Mouse (Mus musculus) Muller cell, postnatal 12 days (primary cell): ENCODE measurements around the gene Hk3.

Source experiments
- DNase-seq: peaks from one replicate; pipeline ENCODE4 v3.0.0-alpha.2; 2015; ENCODE audit errors: inconsistent ontology term

Hk3 gene

DNA sequence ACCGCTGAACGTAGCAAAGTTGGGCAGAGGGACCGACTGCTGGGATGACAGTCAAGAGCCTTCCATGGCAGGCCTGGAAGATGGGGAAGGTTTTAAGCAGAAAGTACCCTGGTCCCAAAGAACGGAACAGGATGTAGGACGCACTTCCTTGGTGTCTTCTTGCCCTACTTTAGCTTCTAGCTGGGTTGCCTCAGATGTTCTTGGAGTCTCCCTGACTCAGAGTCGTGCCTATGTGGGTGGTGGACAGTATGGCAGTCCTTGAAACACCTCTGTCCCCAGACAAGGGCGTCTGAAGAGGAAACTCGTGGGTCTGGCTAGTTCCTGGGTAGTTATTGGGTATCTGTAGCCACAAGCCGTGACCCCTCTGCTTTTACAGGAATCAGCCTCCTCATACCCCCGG lies 19.1 kb downstream of the Hk3 start:
- no peak for DNase-seq

DNA sequence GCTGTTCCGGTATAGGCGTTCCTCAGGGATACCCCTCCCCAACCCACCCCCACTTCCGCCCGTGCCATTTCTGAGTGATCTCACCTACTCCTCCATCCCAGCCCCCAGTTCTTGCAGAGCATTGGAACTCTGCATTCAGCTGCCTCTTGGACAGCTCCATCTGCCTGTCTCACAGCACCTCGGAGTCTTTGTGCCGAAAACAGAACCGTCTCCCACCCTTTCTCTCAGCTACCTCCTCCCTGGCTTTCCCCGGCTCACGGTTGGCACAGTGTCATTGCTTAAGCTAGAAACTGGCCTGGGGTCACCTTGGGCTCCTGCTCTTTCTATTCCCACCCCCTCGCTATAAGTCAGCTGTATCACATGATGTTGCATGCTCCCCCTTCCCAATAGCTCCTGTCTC lies 20.8 kb downstream of the Hk3 start:
- no peak for DNase-seq

DNA sequence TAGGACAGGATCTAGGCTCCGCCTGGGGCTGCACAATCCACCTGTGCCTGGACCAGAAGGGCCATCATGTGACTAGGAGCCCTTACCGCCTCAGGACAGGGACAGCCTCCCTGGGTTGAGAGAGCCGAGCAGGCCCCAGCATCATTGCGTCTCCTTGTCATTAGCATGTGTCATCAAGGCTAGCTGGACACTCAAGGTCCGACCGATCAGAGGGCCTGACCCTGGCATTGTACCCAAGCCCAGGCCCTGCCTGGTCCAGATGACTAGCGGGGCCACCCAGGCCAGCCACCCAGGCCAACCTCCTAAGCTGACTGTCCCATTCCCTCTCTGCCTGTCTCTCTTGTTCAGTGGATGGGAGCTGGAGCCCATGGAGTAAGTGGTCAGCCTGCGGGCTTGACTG lies 23.6 kb downstream of the Hk3 start:
- no peak for DNase-seq

DNA sequence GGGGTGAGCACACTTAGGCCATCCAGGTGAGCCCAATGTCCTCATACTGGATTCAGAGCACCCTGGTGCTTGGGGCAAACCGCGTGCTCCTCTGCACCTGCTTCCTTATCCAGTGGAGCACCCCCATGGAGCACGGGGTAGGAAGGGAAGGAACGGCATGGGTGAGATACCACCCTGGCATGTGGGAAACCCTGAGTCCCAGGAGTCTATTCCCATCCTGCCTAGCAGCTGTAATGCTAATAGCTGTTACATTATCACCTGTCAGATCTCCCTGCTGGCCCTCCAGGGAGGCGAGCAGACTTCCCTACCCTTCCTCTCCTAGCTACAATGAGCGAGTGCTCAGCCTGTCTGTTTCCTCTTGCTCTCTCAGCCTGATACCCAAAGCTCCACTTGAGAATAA lies 26.0 kb downstream of the Hk3 start:
- DNase-seq = no peak

DNA sequence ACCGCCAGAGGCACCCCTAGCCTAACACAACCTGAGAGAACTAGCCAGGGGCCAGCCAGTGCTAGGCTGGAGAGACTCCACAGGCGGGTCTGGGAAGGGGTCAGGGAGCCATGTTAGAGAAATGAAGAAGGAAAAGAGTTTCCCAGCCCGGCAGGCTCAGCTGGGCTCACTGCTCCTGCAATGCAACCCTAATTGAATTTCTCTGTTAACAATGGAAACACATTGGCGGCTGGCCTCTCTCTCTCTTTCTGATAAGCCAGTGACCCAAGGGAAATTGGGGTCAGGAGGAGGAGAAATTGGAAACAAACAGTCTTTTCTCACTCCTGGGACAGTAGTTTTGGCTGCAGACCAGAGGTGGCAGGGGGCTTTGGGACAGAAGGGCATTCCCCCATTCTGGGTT lies 26.6 kb downstream of the Hk3 start:
- no peak for DNase-seq

DNA sequence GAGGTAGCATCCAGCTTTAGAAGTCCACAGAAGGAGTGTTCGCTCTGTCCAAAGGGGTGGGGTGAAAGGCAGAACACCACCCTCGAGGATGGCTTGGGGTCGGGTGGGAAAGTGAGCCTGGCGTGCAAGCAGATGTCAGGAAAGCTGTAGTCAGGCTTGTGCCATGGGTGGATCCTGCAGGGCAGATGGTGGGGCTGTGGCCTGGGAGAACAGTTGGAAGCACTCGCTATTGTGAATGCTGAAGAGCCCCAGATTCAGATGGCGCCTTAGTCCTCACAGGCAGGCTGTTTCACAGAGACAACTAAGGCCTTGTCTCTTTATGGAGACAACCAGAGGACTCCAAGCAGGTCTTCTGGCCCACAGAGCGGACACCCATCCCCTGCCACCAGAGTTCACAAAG lies 29.0 kb downstream of the Hk3 start:
- DNase-seq = no peak

DNA sequence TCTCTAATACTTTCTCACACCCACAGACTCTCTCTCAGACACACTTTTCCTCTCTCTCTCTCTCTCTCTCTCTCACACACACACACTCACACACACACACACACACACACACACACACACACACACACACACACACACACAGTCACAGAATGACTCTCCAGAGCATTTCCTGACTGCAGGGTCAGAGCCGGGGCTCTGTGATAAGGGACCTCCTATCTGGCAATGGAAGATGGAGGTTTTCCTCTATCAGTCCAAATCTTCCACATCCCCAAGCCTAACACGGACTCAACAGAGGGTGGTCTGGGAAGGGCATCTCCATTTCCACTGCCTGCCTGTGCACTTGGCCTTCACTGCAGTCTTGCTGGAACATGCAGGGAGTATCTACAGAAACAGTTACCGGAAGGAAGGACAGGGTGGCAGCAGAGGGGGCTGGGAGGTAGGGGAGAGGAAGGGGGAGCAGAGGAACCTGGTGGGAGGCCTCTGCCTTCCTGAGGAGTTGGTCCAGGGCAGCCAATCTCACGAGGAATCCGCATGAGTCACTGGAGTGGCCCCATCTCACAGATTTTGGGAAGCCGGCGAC lies 32.9 kb downstream of the Hk3 start:
- no peak for DNase-seq

DNA sequence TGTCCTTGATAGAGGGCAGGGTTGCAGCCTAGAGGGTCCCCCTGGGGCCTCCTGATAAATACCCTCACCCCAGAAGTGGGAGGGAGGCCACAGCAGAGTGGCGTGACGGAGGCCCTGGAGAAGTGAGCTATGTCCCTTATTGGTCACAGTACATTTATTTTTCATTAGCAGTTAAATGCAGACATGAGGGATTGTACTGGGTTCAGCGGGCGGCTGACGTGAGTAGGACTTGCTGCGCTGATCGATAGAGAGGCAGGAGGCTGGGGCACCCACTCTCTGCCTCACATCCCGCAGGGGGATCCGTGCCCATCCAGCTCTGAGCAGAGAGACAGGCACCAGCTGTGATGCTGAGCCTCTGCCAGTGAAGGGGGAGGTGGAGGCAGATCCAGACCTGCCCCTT lies 33.8 kb downstream of the Hk3 start:
- no peak for DNase-seq

DNA sequence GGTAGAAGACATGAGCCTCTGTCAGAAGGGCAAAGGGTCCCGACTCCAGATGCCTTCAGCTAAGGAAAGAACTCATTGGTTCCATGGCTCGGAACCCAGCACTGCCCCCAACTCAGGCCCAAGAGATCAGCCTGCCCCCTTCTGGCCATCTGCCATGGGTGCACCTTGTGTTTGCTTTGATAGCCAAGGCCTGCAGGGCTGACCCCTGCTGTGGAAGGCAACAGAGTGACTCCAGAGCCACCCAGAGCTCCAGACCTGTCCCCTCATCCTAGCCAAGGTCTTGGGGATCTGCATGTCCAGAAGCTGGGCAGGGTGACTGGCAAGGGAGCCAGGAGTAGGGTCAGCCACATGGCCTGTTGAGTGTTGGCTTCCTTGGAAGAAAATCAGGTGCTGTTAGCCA lies 37.6 kb downstream of the Hk3 start:
- no peak for DNase-seq

DNA sequence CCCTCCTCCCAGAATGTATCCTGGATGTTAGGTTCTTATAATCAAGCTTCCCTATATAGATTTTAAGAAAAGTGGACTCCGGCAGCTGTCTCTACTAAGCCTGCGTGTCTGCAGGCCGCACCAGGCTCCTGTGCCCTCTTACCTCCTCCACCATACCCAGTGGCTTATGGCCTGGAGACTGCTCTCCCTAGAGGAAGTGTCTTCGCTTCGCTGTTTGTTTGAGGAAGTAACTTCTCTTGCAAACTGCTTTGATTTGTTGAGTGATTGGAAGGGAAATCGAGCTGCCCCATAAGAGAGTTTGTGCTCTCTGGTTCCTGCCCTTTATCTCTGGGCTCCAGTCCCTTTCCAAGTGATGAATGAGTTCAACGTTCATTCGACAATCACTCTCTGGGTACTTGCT lies 38.2 kb downstream of the Hk3 start:
- DNase-seq = no peak

DNA sequence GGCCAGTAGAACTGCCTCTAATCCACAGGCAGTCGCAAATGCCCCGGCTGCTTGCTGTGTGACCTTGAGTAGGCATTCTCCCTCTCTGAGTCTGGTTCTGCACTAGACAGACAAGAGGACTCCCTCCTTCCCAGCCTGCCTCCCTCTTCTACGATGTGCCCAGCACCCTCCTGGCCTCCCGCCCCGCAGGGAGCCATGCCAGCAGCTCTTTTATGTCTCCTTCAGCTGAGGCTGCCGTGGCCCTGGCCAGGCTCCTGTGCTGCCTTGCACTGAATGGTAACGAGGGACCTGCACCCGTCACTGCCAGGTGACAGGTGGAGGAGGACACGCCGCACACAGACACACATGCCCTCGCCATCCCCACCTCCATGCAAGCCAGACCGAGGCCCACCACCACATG lies 40.2 kb downstream of the Hk3 start:
- peak; percentile 28 for DNase-seq

DNA sequence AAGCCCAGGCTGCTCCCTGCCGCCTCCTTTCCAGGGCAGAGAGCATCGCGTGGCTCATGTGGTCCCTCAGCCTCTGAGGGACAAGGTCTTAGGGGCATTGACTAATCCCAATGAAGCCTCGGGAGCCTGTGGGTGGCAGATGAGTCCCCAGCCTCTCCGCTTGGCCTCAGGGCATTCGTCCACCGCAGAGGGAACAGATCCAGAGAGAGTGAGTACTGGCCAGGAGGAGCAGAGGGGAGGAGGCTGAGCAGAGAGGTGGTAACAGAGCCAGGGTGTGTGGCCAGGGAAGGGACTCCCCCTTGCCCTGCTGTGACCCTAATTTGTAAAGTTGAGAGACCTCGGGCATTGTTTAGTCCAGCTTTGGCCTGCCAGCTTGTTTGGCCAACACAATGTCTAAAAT lies 42.4 kb downstream of the Hk3 start:
- peak; percentile 92 for DNase-seq

DNA sequence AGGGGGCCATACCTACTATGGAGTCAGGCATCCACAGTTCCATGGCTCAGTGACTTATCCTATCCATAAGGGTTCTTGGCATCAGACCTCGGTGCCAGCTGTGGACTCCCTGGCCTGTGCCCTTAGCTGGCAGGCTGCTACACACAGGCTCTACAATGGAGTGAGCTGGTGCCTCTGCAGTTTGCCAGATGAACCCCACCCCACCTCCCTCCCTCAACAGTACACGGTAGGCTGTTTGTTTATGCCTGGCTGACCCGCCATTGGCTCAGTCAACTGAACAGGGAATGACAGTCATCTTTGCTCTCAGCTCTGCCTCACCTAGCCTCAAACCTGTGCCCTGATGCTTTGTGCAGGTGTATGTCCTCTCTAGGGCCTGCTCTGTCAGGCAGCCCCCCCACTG lies 45.6 kb downstream of the Hk3 start:
- DNase-seq = no peak

DNA sequence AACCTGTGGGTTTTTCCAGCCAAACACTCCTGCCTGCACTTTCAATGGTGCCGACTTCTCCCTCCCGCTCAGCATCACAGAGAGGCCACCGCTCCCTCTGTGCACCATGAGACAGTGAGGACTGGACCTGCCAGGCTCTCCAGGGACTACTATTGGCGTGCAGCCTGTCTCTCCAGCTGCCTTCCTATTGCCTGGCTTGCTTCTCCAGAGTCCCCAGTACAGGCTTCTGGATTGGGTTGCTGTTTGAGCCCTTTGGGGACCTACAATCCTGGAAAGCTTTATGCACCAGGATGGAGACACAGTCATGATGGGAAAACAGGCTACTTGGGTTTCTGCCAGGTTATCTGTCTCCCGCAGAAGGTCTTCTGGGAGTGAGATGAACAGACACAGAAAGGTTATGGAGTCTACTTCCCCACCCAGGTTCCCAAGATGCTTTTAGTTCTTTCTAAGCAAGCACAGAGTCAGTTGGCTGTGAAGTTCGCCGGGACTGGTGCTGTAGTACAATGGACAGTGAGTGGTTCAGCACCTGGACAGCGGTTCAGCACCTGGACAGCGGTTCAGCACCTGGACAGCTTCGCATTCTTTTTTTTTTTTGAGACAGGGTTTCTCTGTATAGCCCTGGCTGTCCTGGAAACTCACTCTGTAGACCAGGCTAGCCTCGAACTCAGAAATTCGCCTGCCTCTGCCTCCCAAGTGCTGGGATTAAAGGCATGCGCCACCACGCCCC lies 50.5 kb downstream of the Hk3 start:
- peak; percentile 27 for DNase-seq

DNA sequence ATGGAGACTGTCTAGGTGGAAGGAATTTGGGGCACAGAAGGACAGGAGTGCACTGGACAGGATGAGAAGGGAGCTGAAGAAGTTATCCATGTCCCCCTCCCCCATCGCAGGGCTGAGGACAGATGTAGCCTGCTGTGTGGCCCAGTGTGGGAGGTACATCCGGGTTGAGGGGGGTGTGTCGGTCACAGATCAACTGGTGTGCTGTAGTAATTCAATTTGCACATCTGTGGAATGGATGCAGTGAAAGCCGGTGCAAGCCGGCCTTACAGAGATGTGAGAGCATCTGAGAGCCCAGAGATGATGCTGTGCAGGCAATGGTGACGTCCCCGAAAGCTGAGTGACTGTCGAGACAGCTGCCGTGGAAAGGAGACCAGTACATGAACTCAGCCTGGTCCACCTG lies 51.7 kb downstream of the Hk3 start:
- no peak for DNase-seq

DNA sequence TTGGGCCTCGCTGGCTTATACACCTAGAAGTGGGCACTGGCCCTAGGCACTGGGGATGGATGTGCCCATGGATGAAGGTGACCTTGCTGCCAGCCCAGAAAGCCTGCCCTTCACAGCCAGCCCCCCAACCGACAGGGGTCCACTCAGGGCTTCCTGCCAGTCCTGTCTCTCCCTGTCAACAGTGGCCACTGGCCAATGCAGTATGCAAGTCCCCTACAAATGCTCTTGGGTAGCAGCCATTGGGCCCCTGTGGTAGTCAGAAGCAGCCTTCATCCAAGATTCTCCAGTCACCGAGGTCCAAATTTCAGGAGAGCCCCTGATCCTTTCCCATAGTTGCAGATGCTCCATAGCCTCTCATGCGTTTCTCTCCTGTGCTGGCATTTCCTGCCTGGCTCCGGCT lies 52.5 kb downstream of the Hk3 start:
- DNase-seq = no peak

DNA sequence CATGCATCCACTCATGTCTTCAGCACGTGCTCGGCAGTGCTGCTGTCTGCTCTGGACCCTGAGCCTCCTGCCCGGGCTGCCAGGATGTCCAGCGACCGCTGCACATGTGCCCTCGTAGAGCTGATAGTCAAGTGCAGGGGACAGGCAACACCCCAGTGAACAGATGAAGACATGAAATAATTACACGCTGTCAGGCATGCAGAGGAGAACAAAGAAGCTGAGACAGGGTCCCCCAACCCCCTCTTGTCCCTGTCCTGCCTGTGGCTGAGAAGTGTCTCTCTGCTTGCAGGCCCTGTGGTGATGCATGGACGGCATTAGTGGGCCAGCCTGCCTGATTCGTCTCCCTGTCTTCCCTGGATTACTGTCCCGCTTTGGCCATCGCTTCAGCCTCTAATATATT lies 53.7 kb downstream of the Hk3 start:
- DNase-seq = no peak

DNA sequence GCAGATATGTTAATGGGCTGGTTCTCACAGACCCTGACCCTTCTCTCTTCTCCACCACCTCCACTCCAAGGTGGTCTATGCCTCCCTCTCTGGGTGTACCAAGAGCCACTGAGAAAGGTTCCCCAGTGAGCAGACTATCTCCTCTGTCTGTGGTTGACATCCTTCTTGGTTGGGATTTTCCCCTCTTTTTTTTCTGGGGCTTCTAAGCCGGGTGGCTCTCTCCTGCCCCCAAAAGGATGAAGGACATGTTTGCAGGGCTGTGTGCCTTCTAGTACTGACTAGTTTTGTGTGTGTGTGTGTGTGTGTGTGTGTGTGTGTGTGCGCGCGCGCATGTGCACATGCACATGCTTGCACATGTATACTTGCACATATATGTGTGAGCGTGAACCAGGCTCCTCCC lies 55.9 kb downstream of the Hk3 start:
- DNase-seq = peak; percentile 40

DNA sequence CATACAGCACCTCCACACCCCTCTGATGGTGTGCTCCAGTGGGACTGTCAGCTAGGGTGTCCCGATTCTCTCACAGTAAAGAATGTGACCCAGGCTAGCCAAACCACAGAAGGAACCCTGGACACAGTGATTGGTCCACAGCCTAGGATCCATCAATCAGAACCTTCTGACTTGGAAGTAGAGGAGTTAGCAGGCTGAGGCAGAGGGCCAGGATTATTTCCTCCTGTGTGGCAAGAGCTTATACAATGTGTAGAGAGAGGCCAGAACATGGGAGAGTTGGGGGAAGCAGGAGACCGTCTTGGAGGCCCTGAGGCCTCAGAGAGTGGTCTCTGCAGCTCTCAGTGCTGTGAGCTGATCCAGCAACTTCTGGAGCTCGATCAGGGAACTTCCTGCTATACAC lies 60.7 kb downstream of the Hk3 start:
- no peak for DNase-seq

DNA sequence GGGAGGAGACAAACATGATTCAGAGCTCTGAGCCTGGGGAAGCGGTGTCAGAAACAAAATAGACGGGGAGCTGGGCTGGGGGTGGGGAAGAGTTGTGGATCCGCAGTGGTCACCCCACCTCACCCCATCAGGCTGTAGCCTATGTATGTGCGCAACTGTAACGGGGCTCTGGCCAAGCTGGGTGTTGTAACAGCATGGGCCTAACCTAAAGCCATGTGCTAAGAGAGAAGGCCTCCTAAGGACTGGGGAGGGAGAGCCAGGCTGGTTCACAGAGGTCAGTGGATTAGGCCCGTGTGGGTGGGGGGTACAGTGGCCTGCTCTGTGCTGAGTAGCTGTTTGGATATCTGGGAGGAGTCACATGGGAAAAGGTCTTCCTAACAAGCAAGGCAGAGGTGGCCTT lies 61.3 kb downstream of the Hk3 start:
- no peak for DNase-seq

DNA sequence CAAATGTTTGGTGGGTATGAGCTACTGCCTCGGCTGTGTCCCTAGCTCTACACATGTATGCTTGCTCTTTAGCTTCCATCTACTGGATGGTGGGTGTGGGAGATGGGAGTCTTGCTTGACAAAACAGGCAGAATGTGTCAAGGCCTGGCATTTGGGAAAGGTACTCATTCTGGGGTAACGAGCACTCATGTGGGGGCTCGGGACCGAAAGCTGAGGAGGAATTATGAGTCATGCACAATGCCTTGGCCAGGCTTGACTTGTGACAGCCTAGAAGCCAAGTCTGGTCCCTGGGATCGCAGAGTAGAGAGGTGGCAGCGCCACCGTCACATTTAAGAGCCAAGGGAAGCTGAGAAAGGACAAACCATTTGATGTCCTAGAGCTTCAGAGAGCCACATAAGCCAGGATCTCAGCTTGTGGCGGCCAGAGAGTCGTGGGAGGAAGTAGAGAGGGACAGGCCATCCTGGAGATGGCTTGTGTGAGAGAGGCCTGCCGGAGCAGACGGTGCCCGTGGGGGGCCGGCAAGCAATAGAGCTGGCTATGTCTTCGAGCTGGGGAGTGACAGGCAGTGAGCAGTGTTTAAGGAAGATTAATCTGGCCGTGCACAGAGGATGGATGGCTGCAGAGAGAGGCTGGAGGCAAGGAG lies 62.0 kb downstream of the Hk3 start:
- DNase-seq = no peak

DNA sequence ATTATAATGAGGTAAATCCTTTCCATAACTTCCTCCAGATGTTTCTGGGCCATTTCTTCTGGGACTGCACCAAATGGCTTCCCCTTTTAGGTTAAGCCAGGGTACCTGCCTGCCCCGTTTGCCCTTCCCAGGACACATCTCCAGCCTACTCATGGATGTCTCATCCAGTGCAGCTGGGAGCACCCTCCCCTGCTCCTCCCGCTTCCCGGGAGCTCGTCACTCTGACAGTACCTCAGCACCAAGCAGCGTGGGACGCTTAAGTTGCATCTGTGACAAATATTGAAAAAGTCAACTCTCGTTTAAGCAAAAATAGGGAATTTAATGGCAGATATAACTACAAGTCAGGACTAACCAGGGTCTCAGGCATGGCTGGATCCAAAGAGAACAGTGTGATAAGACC lies 63.9 kb downstream of the Hk3 start:
- no peak for DNase-seq
